Mouse (Mus musculus): ENCODE results near the gene Lrit2.
A peak's percentile ranks its signal among the peaks of the same experiment; 100 is the strongest.

The Lrit2 gene

GRCm38 (mm10) chr14:37067629-37068028 is at the start of gene Lrit2:
Gene Lrit2 (plus strand): TSS chr14:37067929.
- no peak for DNase-seq

GRCm38 (mm10) chr14:37027248-37027933 is 40.3 kb upstream of the Lrit2 start:
- no peak for DNase-seq

- DNase-seq: no peak
Measured at GRCm38 (mm10) chr14:37027951-37028350, 39.8 kb upstream of the Lrit2 start.

GRCm38 (mm10) chr14:37028555-37028954 is 39.2 kb upstream of the Lrit2 start:
- no peak for DNase-seq

GRCm38 (mm10) chr14:37032481-37033104 is 35.1 kb upstream of the Lrit2 start:
- no peak for DNase-seq

GRCm38 (mm10) chr14:37033241-37033640 is 34.5 kb upstream of the Lrit2 start:
- DNase-seq: peak; percentile 77

GRCm38 (mm10) chr14:37034432-37034831 is 33.3 kb upstream of the Lrit2 start:
- no peak for DNase-seq

- no peak for DNase-seq
Measured at GRCm38 (mm10) chr14:37048914-37049410, 18.8 kb upstream of the Lrit2 start, which contains the start of gene Rgr. Gene Rgr (minus strand): TSS chr14:37048964.

GRCm38 (mm10) chr14:37064849-37065248 is 2.9 kb upstream of the Lrit2 start:
- DNase-seq: no peak

GRCm38 (mm10) chr14:37066636-37067035 is 1.1 kb upstream of the Lrit2 start:
- DNase-seq: no peak

GRCm38 (mm10) chr14:37068516-37068915 is 787 bp downstream of the Lrit2 start:
- peak; percentile 49 for DNase-seq

GRCm38 (mm10) chr14:37080724-37081123 is 13.0 kb downstream of the Lrit2 start:
- no peak for DNase-seq

GRCm38 (mm10) chr14:37083755-37084154 is 16.0 kb downstream of the Lrit2 start:
- no peak for DNase-seq

GRCm38 (mm10) chr14:37094436-37094835 is 26.7 kb downstream of the Lrit2 start:
- no peak for DNase-seq

GRCm38 (mm10) chr14:37095556-37095955 is 27.8 kb downstream of the Lrit2 start:
- no peak for DNase-seq

- DNase-seq: peak; percentile 9
Measured at GRCm38 (mm10) chr14:37097956-37098530, 30.3 kb downstream of the Lrit2 start, which contains the start of gene Cdhr1. Gene Cdhr1 (minus strand): TSS chr14:37098347.

- DNase-seq: no peak
Measured at GRCm38 (mm10) chr14:37101531-37101930, 33.8 kb downstream of the Lrit2 start.

- no peak for DNase-seq
Measured at GRCm38 (mm10) chr14:37102484-37102883, 34.8 kb downstream of the Lrit2 start.

GRCm38 (mm10) chr14:37104747-37105146 is 37.0 kb downstream of the Lrit2 start:
- peak; percentile 20 for DNase-seq

GRCm38 (mm10) chr14:37105846-37106245 is 38.1 kb downstream of the Lrit2 start:
- DNase-seq: no peak

- DNase-seq: no peak
Measured at GRCm38 (mm10) chr14:37109460-37109859, 41.7 kb downstream of the Lrit2 start.

- DNase-seq: no peak
Measured at GRCm38 (mm10) chr14:37109975-37110374, 42.2 kb downstream of the Lrit2 start.

- no peak for DNase-seq
Measured at GRCm38 (mm10) chr14:37110456-37110855, 42.7 kb downstream of the Lrit2 start.

GRCm38 (mm10) chr14:37111371-37111770 is 43.6 kb downstream of the Lrit2 start:
- DNase-seq: no peak
